Mouse (Mus musculus) ES-E14 (cell line): ENCODE results near the gene Gpr146. TPM values are rescaled to one million over a fixed set of nuclear protein-coding genes. Genes with fewer than 3 reads are reported as not detected.
A peak's percentile ranks its signal among the peaks of the same experiment; 100 is the strongest.

Experiments used
- DNase-seq: peaks from one replicate; pipeline ENCODE4 v3.0.0-alpha.2; 2013; ENCODE audit warnings: low read depth, low spot score
- H3K27ac ChIP-seq: 2 replicates; pipeline ENCODE4 v1.5.1; 2012; ENCODE audit warnings: low read depth, mild to moderate bottlenecking, low read length, moderate library complexity, mixed read lengths; ENCODE audit not compliant: poor library complexity, insufficient read depth, severe bottlenecking
- H3K36me3 ChIP-seq: 2 replicates; pipeline ENCODE4 v1.6.1; 2012; ENCODE audit warnings: mild to moderate bottlenecking, low read length, moderate library complexity, mixed read lengths; ENCODE audit not compliant: control insufficient read depth, poor library complexity, insufficient read depth, severe bottlenecking
- H3K4me1 ChIP-seq, 2 experiments: fragments of 150-350 bp in 1 of 2; sonication (generic) in 1 of 2; 2 replicates each; pipeline ENCODE4 v1.6.1; 2012; ENCODE audit warnings: low read length in 2 of 2, mild to moderate bottlenecking in 1 of 2, mixed read lengths in 1 of 2; ENCODE audit not compliant: control insufficient read depth in 2 of 2, insufficient read depth in 2 of 2, poor library complexity in 1 of 2
- H3K4me3 ChIP-seq, 2 experiments: fragments of 150-350 bp in 1 of 2; sonication (generic) in 1 of 2; 2 replicates each; pipeline ENCODE4 v1.5.1; 2012; ENCODE audit warnings: low read length in 2 of 2, low read depth in 1 of 2, mild to moderate bottlenecking in 1 of 2, mixed read lengths in 1 of 2; ENCODE audit not compliant: insufficient read depth in 1 of 2, poor library complexity in 1 of 2, severe bottlenecking in 1 of 2
- H3K9ac ChIP-seq: 2 replicates; pipeline ENCODE4 v1.6.1; 2012; ENCODE audit warnings: low read depth, mild to moderate bottlenecking, low read length, mixed read lengths; ENCODE audit not compliant: poor library complexity, insufficient read depth, severe bottlenecking
- H3K9me3 ChIP-seq: fragments of 150-350 bp; sonication (generic); 2 replicates; pipeline ENCODE4 v1.6.1; 2012; ENCODE audit warnings: low read depth, mild to moderate bottlenecking, low read length; ENCODE audit not compliant: control insufficient read depth, insufficient read depth
- CHD2 ChIP-seq: IDR thresholded peaks from 2 replicates; pipeline ENCODE4 v1.6.1; 2014; ENCODE audit warnings: mild to moderate bottlenecking, low read depth, low read length, inconsistent platforms
- HCFC1 ChIP-seq: IDR thresholded peaks from 2 replicates; pipeline ENCODE4 v1.6.1; 2012; ENCODE audit warnings: low read length, inconsistent platforms, borderline replicate concordance; ENCODE audit not compliant: insufficient read depth
- MAFK ChIP-seq: IDR thresholded peaks from 2 replicates; pipeline ENCODE4 v1.6.1; 2014; ENCODE audit warnings: mild to moderate bottlenecking, low read depth, low read length, inconsistent platforms; ENCODE audit not compliant: insufficient read depth
- ZC3H11A ChIP-seq: IDR thresholded peaks from 2 replicates; pipeline ENCODE4 v1.6.1; 2012; ENCODE audit warnings: low read depth, mild to moderate bottlenecking, inconsistent platforms, low read length, borderline replicate concordance
- ZNF384 ChIP-seq: IDR thresholded peaks from 2 replicates; pipeline ENCODE4 v1.6.1; 2012; ENCODE audit warnings: low read depth, low read length, inconsistent platforms
- in situ Hi-C, 2 experiments: fragments of 600-800 bp; cut with MboI; formaldehyde crosslinking; loops; one replicate each; pipeline ENCODE4 v1.15.1; 2025; ENCODE audit warnings: low sequenced_read_pairs in 2 of 2, inconsistent platforms in 1 of 2; ENCODE audit not compliant: unreplicated experiment in 2 of 2
- total RNA-seq: library from RNA; depleted of rRNA; stranded (reverse); fragments of 300-350 nt; gene quantifications from 2 replicates; pipeline ENCODE4 v1.2.3, GENCODE M21; 2012

Gpr146 gene
- total RNA-seq, 1 experiment = 1.1 TPM

GRCm38 (mm10) chr5:139370336-139370735, 7.2 kb upstream of the Gpr146 start:
- H3K27ac ChIP-seq = no peak overlapping the region

GRCm38 (mm10) chr5:139371118-139371517, 6.4 kb upstream of the Gpr146 start:
- DNase-seq = no peak
- Histone ChIP-seq H3K9ac (peak overlapping the region; percentile 84; the same call in 1 of the 2 replicates), H3K4me3 (no peak overlapping the region), H3K27ac (no peak overlapping the region), H3K36me3 (no peaks in the 10 kb centered on the region), H3K4me1 (peaks cover 2 to 25% of the 10 kb centered on the region in 2 experiments; a peak in 3 of 4 replicates), H3K9me3 (no peaks in the 10 kb centered on the region)
- TF ChIP-seq MAFK = peak; percentile 56; the same call in 1 of the 2 replicates
- TF ChIP-seq ZNF384 = no peak
- in situ Hi-C loops = no loop called here

More at GRCm38 (mm10) chr5:139370336-139370735, 7.2 kb upstream of the Gpr146 start:
- Histone ChIP-seq H3K36me3 (no peaks in the 10 kb centered on the region), H3K9ac (no peak overlapping the region), H3K9me3 (no peaks in the 10 kb centered on the region), H3K4me1 (peaks cover 2 to 31% of the 10 kb centered on the region in 2 experiments; a peak in 3 of 4 replicates), H3K4me3 (no peak overlapping the region)
- in situ Hi-C loops = no loop called here
- TF ChIP-seq HCFC1 = no peak
- TF ChIP-seq ZNF384 = no peak
- no peak for TF ChIP-seq CHD2
- TF ChIP-seq MAFK = no peak
- TF ChIP-seq ZC3H11A = no peak
- no peak for DNase-seq

- H3K9me3 ChIP-seq = no peaks in the 10 kb centered on the region
- TF ChIP-seq ZC3H11A (no peak), HCFC1 (no peak), ZNF384 (no peak), MAFK (no peak), CHD2 (no peak)
- peak overlapping the region; percentile 84 for H3K9ac ChIP-seq
- DNase-seq = peak; percentile 83
- peaks cover 2 to 21% of the 10 kb centered on the region in 2 experiments; a peak in 3 of 4 replicates for H3K4me1 ChIP-seq
- no peaks in the 10 kb centered on the region for H3K36me3 ChIP-seq
- H3K27ac ChIP-seq = peak overlapping the region; percentile 9; the same call in 1 of the 2 replicates
- peak overlapping the region; percentile 69 to 77 for H3K4me3 ChIP-seq
- in situ Hi-C loops = no loop called here
These were observed 5.7 kb upstream of the Gpr146 start for GRCm38 (mm10) chr5:139371631-139372401.

- no peak overlapping the region for H3K27ac ChIP-seq
These were observed 4.4 kb upstream of the Gpr146 start for GRCm38 (mm10) chr5:139373126-139373525.

More at GRCm38 (mm10) chr5:139373126-139373525, 4.4 kb upstream of the Gpr146 start:
- Histone ChIP-seq H3K36me3 (no peaks in the 10 kb centered on the region), H3K9me3 (no peaks in the 10 kb centered on the region), H3K4me3 (no peak overlapping the region), H3K9ac (no peak overlapping the region), H3K4me1 (peaks cover 2 to 18% of the 10 kb centered on the region in 2 experiments; a peak in 3 of 4 replicates)
- TF ChIP-seq ZC3H11A = no peak
- no peak for TF ChIP-seq HCFC1
- no peak for TF ChIP-seq MAFK
- TF ChIP-seq ZNF384 = no peak
- no peak for DNase-seq
- in situ Hi-C loops = no loop called here
